Mouse (Mus musculus) adrenal gland, adult (tissue): ENCODE measurements around the gene Olfr1325.
"Not testable (repeated sequence)": the region's sequence is repeated elsewhere in the genome, so short reads cannot be mapped to it uniquely, and the experiment has no call there.

Source experiments
- DNase-seq, 2 experiments: peaks; one replicate each; pipeline ENCODE4 v3.0.0; 2022 to 2023; ENCODE audit warnings: low spot score in 1 of 2; ENCODE audit not compliant: inconsistent age in 2 of 2

Gene Olfr1325

GRCm38 (mm10) chrX:74592379-74592778, at the start of gene Olfr1325:
TSS of gene Olfr1325 (plus strand) at chrX:74592679.
- DNase-seq: no peak

GRCm38 (mm10) chrX:74574788-74575187, 17.7 kb upstream of the Olfr1325 start, which contains the start of gene Olfr1326-ps1:
TSS of gene Olfr1326-ps1 (minus strand) at chrX:74574888.
- no peak for DNase-seq

- DNase-seq: peak in 1 of 2 experiments; percentile 34
Measured at GRCm38 (mm10) chrX:74645466-74646323, 53.2 kb downstream of the Olfr1325 start, which contains the start of gene Gm5640. TSS of gene Gm5640 (minus strand) at chrX:74645635.

GRCm38 (mm10) chrX:74646393-74646792, 53.9 kb downstream of the Olfr1325 start:
- not testable (repeated sequence) for DNase-seq
